Mouse (Mus musculus): ENCODE data around the gene Gm15517. TPM values are rescaled to one million over a fixed set of nuclear protein-coding genes. Genes with fewer than 3 reads are reported as not detected.

The Gm15517 gene
- total and polyA plus RNA-seq, 3 experiments = not detected

DNA sequence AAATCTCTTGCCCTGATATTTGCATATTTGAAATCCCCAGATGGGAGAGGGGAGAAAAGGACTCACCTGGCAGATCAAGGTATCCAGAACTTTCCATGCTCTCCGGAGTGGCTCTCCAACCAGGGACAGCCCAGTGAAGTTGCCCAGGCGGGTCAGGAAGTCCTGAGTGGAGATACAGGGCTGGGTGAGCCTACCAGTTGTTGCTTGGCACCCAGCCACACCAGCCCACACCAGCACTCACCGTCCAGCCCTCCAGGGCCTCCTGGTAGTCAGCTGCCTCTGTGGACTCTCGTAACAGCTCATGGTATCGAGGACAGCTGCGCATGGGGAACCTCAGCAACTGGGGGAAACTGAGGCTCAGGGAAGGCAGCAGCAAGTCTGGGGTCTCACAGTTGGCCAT, 6.3 kb upstream of the Gm15517 start:
- 0 out of 2 replicates have a peak, but pooled peaks have one; percentile 18 for TF ChIP-seq ELF1 (IDR thresholded peaks at IDR 0.05; ENCODE audit: low read depth, low read length)
- TF ChIP-seq CHD2 (IDR thresholded peaks at IDR 0.05; ENCODE audit: low read length) = 0 out of 2 replicates have a peak, but pooled peaks have one; percentile 40
- 0 out of 2 replicates have a peak, but pooled peaks have one; percentile 45 for TF ChIP-seq EP300 (IDR thresholded peaks at IDR 0.05; ENCODE audit: low read length)
- TF ChIP-seq GABPA (IDR thresholded peaks at IDR 0.05; ENCODE audit: insufficient replicate concordance, low read depth, low read length) = no peak
- TF ChIP-seq ZKSCAN1 (IDR thresholded peaks at IDR 0.05; ENCODE audit: borderline replicate concordance, low read depth, low read length) = no peak
- TF ChIP-seq ETS1 (conservative IDR thresholded peaks at IDR 0.05; ENCODE audit: low read depth, low read length) = 0 out of 2 replicates have a peak, but pooled peaks have one; percentile 18
- TF ChIP-seq MXI1 (IDR thresholded peaks at IDR 0.05; ENCODE audit: low read depth, low read length) = no peak
- TF ChIP-seq MYC (IDR thresholded peaks at IDR 0.05; ENCODE audit: low read depth, low read length) = no peak
- 0 out of 2 replicates have a peak, but pooled peaks have one; percentile 41 for TF ChIP-seq TCF12 (IDR thresholded peaks at IDR 0.05; ENCODE audit: low read depth, low read length)
- TF ChIP-seq POLR2A (IDR thresholded peaks at IDR 0.05; ENCODE audit: low read depth, low read length) = no peak
- TF ChIP-seq USF1 (IDR thresholded peaks at IDR 0.05; ENCODE audit: low read depth, low read length) = no peak
- TF ChIP-seq RCOR1 (conservative IDR thresholded peaks at IDR 0.05; ENCODE audit: low read depth, low read length) = no peak
- TF ChIP-seq MEF2A (IDR thresholded peaks at IDR 0.05; ENCODE audit: borderline replicate concordance, low read depth, low read length) = no peak
- peak; percentile 48 for TF ChIP-seq IRF4 (IDR thresholded peaks at IDR 0.05; ENCODE audit: low read depth, low read length)
- TF ChIP-seq PAX5 (IDR thresholded peaks at IDR 0.05; ENCODE audit: low read length) = no peak
- no peak for TF ChIP-seq NELFE (IDR thresholded peaks at IDR 0.05; ENCODE audit: low read depth, low read length)
- peak; percentile 80 for TF ChIP-seq ZMIZ1 (IDR thresholded peaks at IDR 0.05; ENCODE audit: low read depth, low read length)
- TF ChIP-seq E2F4 (IDR thresholded peaks at IDR 0.05; ENCODE audit: insufficient replicate concordance, low read depth, low read length) = no peak
- H3K27me3 ChIP-seq (replicated peaks) = peaks cover 1% of the 10 kb centered on the region
- H3K9ac ChIP-seq (ENCODE audit: insufficient read depth, low read depth) = no peak overlapping the region
- peaks cover 23 to 34% of the 10 kb centered on the region in 2 experiments for H3K36me3 ChIP-seq (replicated peaks in 1 of 2; ENCODE audit: control insufficient read depth in 1 of 2, insufficient read depth in 1 of 2, low read length in 1 of 2)
- no peak overlapping the region for H3K27ac ChIP-seq (ENCODE audit: insufficient read depth, low read depth)
- dilution Hi-C loops (cut with MboI; ENCODE audit: extremely low pct_ligation_motif_present, extremely low pct_unique_long_range_greater_than_20kb, low sequenced_read_pairs) (no loop called here), in situ Hi-C loops (cut with MboI; ENCODE audit: low pct_ligation_motif_present, low pct_unique_long_range_greater_than_20kb, low sequenced_read_pairs) (no loop called here)
- DNase-seq (ENCODE audit: extremely low read depth) = peak; percentile 34
- peaks cover 12 to 48% of the 10 kb centered on the region in 2 experiments for H3K4me1 ChIP-seq (ENCODE audit: control insufficient read depth in 1 of 2, insufficient read depth in 2 of 2)
- 0 out of 2 replicates have a peak overlapping the region, but pooled peaks have one; percentile 22 for H3K4me2 ChIP-seq (ENCODE audit: insufficient read depth, low read depth, poor library complexity, severe bottlenecking)
- H3K9me3 ChIP-seq (replicated peaks; ENCODE audit: low read length) = no peaks in the 10 kb centered on the region
- H3K79me2 ChIP-seq (replicated peaks; ENCODE audit: control insufficient read depth, extremely low read depth, insufficient read depth, poor library complexity, severe bottlenecking) = no peaks in the 10 kb centered on the region
- H3K4me3 ChIP-seq (replicated peaks in 1 of 3; ENCODE audit: low read depth in 2 of 3, low read length in 2 of 3, poor library complexity in 1 of 3) = no peak overlapping the region

DNA sequence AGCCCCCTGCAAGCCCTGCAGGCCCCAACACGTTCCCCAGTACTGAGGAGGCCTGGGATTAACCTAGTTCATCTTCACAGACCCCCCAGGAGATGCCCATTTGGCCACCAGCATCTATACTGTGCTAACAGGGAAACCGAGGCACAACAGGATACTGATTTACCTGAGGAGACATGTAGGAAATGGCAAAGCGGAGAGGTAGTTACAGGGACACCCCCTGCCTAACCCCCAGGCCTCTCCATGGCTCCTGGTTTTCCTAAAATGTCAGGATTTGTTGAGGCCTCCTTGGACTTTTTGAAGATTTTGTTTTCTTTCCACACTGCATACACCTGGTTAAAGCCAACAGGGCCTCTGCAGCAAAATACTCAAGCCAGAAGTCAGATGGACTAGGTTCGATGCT, 4.0 kb upstream of the Gm15517 start, which contains the start of gene Acp4:
Gene Acp4, minus strand, starts transcription at position 101 of the 400 bp plus-strand sequence.
- in situ Hi-C loops (cut with MboI; ENCODE audit: low pct_ligation_motif_present, low pct_unique_long_range_greater_than_20kb, low sequenced_read_pairs) = no loop called here
- no peak for TF ChIP-seq CTCF (conservative IDR thresholded peaks at IDR 0.05 in 1 of 2, IDR thresholded peaks at IDR 0.05 in 1 of 2; ENCODE audit: low read depth in 2 of 2, low read length in 2 of 2)
- TF ChIP-seq KAT2A (IDR thresholded peaks at IDR 0.05; ENCODE audit: insufficient replicate concordance, low read length) = no peak
- no peak for TF ChIP-seq CHD1 (IDR thresholded peaks at IDR 0.05; ENCODE audit: low read depth, low read length)
- no peak for TF ChIP-seq TBP (conservative IDR thresholded peaks at IDR 0.05; ENCODE audit: low read depth, low read length)
- no peak for TF ChIP-seq USF1 (IDR thresholded peaks at IDR 0.05; ENCODE audit: low read depth, low read length)
- no peaks in the 10 kb centered on the region for H3K79me2 ChIP-seq (replicated peaks; ENCODE audit: control insufficient read depth, extremely low read depth, insufficient read depth, poor library complexity, severe bottlenecking)
- H3K27ac ChIP-seq (ENCODE audit: insufficient read depth, low read depth) = no peak within 1 kb of the TSS
- dilution Hi-C loops (cut with MboI; ENCODE audit: extremely low pct_ligation_motif_present, extremely low pct_unique_long_range_greater_than_20kb, low sequenced_read_pairs) = no loop called here
- no peak for DNase-seq (ENCODE audit: extremely low read depth)
- H3K4me1 ChIP-seq (ENCODE audit: control insufficient read depth in 1 of 2, insufficient read depth in 2 of 2) = peaks cover 12 to 35% of the 10 kb centered on the region in 2 experiments
- peaks cover 7% of the 10 kb centered on the region for H3K27me3 ChIP-seq (replicated peaks)
- H3K9ac ChIP-seq (ENCODE audit: insufficient read depth, low read depth) = no peak within 1 kb of the TSS
- H3K4me2 ChIP-seq (ENCODE audit: insufficient read depth, low read depth, poor library complexity, severe bottlenecking) = no peak within 1 kb of the TSS
- no peaks in the 10 kb centered on the region for H3K9me3 ChIP-seq (replicated peaks; ENCODE audit: low read length)
- H3K36me3 ChIP-seq (replicated peaks in 1 of 2; ENCODE audit: control insufficient read depth in 1 of 2, insufficient read depth in 1 of 2, low read length in 1 of 2) = peaks cover 7 to 18% of the 10 kb centered on the region in 2 experiments
- no peak within 1 kb of the TSS for H3K4me3 ChIP-seq (replicated peaks in 1 of 3; ENCODE audit: low read depth in 2 of 3, low read length in 2 of 3, poor library complexity in 1 of 3)

Data from CH12.LX (cell line).